Mouse (Mus musculus): ENCODE data around the gene Hist1h2ap. TPM values are rescaled to one million over a fixed set of nuclear protein-coding genes. Genes with fewer than 3 reads are reported as not detected.
"Not testable (repeated sequence)": the region's sequence is repeated elsewhere in the genome, so short reads cannot be mapped to it uniquely, and the experiment has no call there.

The Hist1h2ap gene
- polyA plus RNA-seq (2015; fragmentation: Nextera tagmentation; extraction: Ambion mirVana): 1,370 and 1,778 TPM in 2 replicates

DNA sequence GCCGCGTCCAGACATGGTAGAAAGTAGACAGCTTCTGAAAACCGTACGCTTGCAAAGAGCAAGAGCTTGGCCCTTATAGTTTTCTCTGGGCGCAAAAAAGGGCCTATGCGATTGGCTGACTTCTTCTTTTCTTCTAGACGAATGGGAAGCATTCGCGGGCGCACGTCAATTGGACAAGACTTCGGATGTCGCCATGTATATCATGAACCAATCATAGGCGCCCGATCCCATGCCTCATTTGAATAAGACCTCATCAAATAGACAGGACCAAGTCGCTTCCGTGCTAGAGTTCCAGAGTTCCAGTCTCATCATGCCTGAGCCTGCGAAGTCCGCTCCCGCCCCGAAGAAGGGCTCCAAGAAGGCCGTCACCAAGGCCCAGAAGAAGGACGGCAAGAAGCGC, at the start of gene Hist1h2ap, which contains the start of gene Hist1h2br:
TSS of gene Hist1h2ap (minus strand) at position 47 of the 400 bp plus-strand sequence.
TSS of gene Hist1h2br (plus strand) at position 283 of the 400 bp plus-strand sequence.
- not testable (repeated sequence) for H3K4me3 ChIP-seq (ENCODE audit: low read length); H3K36me3 ChIP-seq (ENCODE audit: control insufficient read depth, insufficient read depth); H3K9me3 ChIP-seq (replicated peaks; ENCODE audit: control insufficient read depth, low read length); H3K27me3 ChIP-seq (ENCODE audit: control insufficient read depth, insufficient read depth, low read length); H3K27ac ChIP-seq (ENCODE audit: low read length); H3K4me1 ChIP-seq (ENCODE audit: control insufficient read depth, insufficient read depth, low read length); H3K9ac ChIP-seq (ENCODE audit: low read length); H3K4me2 ChIP-seq (ENCODE audit: low read depth, low read length)
- no CpG with 5 or more reads among the region's 24 CpGs for WGBS
- peak; percentile 91 for ATAC-seq (replicated peaks; ENCODE audit: extremely low read depth, insufficient read depth, low FRiP score)

- Histone ChIP-seq H3K36me3 (ENCODE audit: control insufficient read depth, insufficient read depth) (no peaks in the 10 kb centered on the region), H3K27ac (ENCODE audit: low read length) (no peak overlapping the region), H3K9ac (ENCODE audit: low read length) (no peak overlapping the region), H3K4me1 (ENCODE audit: control insufficient read depth, insufficient read depth, low read length) (0 out of 2 replicates have a peak, but pooled peaks cover 2% of the 10 kb centered on the region), H3K9me3 (replicated peaks; ENCODE audit: control insufficient read depth, low read length) (no peaks in the 10 kb centered on the region), H3K4me3 (ENCODE audit: low read length) (peak overlapping the region; percentile 57), H3K4me2 (ENCODE audit: low read depth, low read length) (peak overlapping the region; percentile 65), H3K27me3 (ENCODE audit: control insufficient read depth, insufficient read depth, low read length) (no peaks in the 10 kb centered on the region)
- no peak for ATAC-seq (replicated peaks; ENCODE audit: extremely low read depth, insufficient read depth, low FRiP score)
- 2% methylated on average over 13 of the region's 13 CpGs for WGBS
Measured at GRCm38 (mm10) chr13:21882760-21883405, 49.6 kb upstream of the Hist1h2ap start.

DNA sequence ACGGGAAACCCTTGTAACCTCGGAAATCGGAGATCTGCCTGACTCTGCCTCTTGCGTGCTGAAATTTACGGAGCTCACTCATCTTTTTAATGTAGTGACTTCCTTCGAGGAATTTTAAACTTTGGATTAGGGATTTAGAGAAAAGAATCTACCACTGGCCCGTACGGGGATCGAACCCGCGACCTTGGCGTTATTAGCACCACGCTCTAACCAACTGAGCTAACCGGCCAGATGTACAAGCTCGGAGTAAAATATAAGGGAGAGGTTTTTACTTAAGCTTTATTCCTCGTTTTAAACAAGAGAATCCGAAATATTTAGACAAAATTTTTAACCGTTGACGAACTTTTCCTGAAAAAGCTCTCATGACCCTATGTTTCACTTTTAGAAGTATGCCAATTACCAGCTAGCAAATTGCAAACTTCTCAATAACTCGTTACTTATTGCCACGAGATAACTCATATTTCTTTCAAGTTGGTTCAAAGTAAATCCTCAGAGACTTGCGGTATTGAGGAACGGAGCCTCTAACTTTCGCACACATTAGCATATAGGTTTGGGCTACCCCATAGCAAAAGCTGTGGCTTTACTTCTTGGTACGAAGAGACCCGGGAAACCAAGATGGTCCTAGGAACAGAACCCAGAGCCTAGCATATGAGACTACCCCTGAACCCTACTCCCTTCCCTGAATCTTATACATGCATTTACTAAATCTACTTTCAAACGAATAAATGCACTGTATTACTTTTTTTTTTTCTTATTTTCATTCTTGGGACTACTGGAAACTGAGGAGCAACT, 48.8 kb upstream of the Hist1h2ap start:
- Histone ChIP-seq H3K9ac (ENCODE audit: low read length) (peak overlapping the region; percentile 49; the same call in 1 of the 2 replicates), H3K4me2 (ENCODE audit: low read depth, low read length) (peak overlapping the region; percentile 65), H3K4me1 (ENCODE audit: control insufficient read depth, insufficient read depth, low read length) (0 out of 2 replicates have a peak, but pooled peaks cover 2% of the 10 kb centered on the region), H3K27me3 (ENCODE audit: control insufficient read depth, insufficient read depth, low read length) (no peaks in the 10 kb centered on the region), H3K9me3 (replicated peaks; ENCODE audit: control insufficient read depth, low read length) (no peaks in the 10 kb centered on the region), H3K27ac (ENCODE audit: low read length) (no peak overlapping the region), H3K4me3 (ENCODE audit: low read length) (peak overlapping the region; percentile 57), H3K36me3 (ENCODE audit: control insufficient read depth, insufficient read depth) (no peaks in the 10 kb centered on the region)
- ATAC-seq (replicated peaks; ENCODE audit: extremely low read depth, insufficient read depth, low FRiP score): no peak; the same call in 1 of the 2 replicates
- 3% methylated on average over 27 of the region's 27 CpGs for WGBS

DNA sequence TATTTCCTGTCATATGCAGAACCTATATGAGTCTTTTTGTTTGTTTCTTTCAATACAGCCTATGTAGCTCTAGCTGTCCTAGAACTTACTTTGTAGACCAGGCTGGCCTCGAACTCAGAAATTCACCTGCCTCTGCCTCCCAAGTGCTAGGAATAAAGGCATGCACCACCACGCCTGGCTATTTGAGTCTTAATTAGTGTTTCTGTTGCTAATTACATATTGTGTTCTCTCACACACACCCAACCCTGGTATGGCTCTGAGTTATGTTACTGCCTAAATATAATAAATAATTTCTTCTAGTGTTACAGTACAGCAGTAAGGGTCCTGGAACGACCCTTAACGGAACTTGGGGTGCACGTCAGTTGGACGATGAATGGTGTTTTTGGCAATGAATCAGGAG, 47.4 kb upstream of the Hist1h2ap start:
- Histone ChIP-seq H3K36me3 (ENCODE audit: control insufficient read depth, insufficient read depth) (no peaks in the 10 kb centered on the region), H3K27me3 (ENCODE audit: control insufficient read depth, insufficient read depth, low read length) (no peaks in the 10 kb centered on the region), H3K27ac (ENCODE audit: low read length) (no peak overlapping the region), H3K4me3 (ENCODE audit: low read length) (no peak overlapping the region), H3K4me2 (ENCODE audit: low read depth, low read length) (no peak overlapping the region), H3K4me1 (ENCODE audit: control insufficient read depth, insufficient read depth, low read length) (0 out of 2 replicates have a peak, but pooled peaks cover 2% of the 10 kb centered on the region), H3K9ac (ENCODE audit: low read length) (no peak overlapping the region), H3K9me3 (replicated peaks; ENCODE audit: control insufficient read depth, low read length) (no peaks in the 10 kb centered on the region)
- WGBS: 79% methylated on average over 6 of the region's 6 CpGs
- no peak for ATAC-seq (replicated peaks; ENCODE audit: extremely low read depth, insufficient read depth, low FRiP score)

DNA sequence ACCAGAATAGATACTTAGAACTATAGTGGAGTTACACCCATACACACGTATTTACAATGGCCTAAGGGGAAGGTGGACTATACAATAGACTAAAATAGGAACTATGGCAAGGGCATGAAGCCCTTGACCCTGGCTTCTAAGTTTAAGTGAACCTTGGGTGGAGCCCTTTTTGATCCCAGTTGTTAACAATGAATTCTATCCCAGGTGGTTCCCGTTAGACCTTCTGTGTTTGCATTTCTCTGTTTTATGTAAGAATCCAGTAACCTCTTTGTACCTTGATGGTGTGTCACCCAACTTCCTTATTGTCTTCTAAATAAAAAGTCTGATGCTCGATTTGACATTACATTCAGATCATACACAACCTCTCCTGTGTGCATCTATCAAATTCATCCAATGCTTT, 32.2 kb upstream of the Hist1h2ap start:
- H3K4me3 ChIP-seq (ENCODE audit: low read length); ATAC-seq (replicated peaks; ENCODE audit: extremely low read depth, insufficient read depth, low FRiP score); H3K9me3 ChIP-seq (replicated peaks; ENCODE audit: control insufficient read depth, low read length); H3K27me3 ChIP-seq (ENCODE audit: control insufficient read depth, insufficient read depth, low read length); H3K27ac ChIP-seq (ENCODE audit: low read length); H3K4me1 ChIP-seq (ENCODE audit: control insufficient read depth, insufficient read depth, low read length); H3K9ac ChIP-seq (ENCODE audit: low read length); H3K4me2 ChIP-seq (ENCODE audit: low read depth, low read length); H3K36me3 ChIP-seq (ENCODE audit: control insufficient read depth, insufficient read depth): not testable (repeated sequence)
- 73% methylated on average over 3 of the region's 3 CpGs for WGBS

- no peak overlapping the region for H3K27ac ChIP-seq (ENCODE audit: low read length)
- no peaks in the 10 kb centered on the region for H3K4me1 ChIP-seq (ENCODE audit: control insufficient read depth, insufficient read depth, low read length)
- H3K27me3 ChIP-seq (ENCODE audit: control insufficient read depth, insufficient read depth, low read length): no peaks in the 10 kb centered on the region
- no peaks in the 10 kb centered on the region for H3K36me3 ChIP-seq (ENCODE audit: control insufficient read depth, insufficient read depth)
- WGBS: 20% methylated on average over 5 of the region's 5 CpGs
- no peak for ATAC-seq (replicated peaks; ENCODE audit: extremely low read depth, insufficient read depth, low FRiP score)
- no peak overlapping the region for H3K4me2 ChIP-seq (ENCODE audit: low read depth, low read length)
- H3K9me3 ChIP-seq (replicated peaks; ENCODE audit: control insufficient read depth, low read length): no peaks in the 10 kb centered on the region
- no peak overlapping the region for H3K9ac ChIP-seq (ENCODE audit: low read length)
- H3K4me3 ChIP-seq (ENCODE audit: low read length): no peak overlapping the region
Measured at GRCm38 (mm10) chr13:21861608-21862007, 28.3 kb upstream of the Hist1h2ap start.

DNA sequence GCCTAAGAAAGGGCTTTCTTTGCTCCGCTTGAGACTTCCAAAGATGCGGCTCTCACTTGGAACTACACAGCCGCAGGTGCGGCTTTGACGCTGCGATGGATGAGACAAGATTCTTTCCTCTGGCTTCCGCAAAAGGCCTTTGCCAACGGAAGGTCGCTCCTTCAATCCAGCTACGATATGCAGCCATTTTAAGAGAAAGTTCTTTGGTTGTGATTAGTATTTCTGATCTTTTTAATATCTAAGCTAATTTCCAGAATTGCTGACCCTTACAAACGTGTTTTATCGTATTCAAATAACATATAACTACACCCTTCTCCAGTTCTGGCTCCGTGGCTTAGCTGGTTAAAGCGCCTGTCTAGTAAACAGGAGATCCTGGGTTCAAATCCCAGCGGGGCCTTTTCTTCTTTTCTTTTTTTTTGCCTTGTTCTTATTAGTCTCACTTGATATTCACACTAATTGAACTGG, 22.4 kb upstream of the Hist1h2ap start:
- Histone ChIP-seq H3K9ac (ENCODE audit: low read length) (peak overlapping the region; percentile 61; the same call in 1 of the 2 replicates), H3K27ac (ENCODE audit: low read length) (no peak overlapping the region)
- ATAC-seq (replicated peaks; ENCODE audit: extremely low read depth, insufficient read depth, low FRiP score): no peak

GRCm38 (mm10) chr13:21855146-21855545, 21.8 kb upstream of the Hist1h2ap start:
- H3K27me3 ChIP-seq (ENCODE audit: control insufficient read depth, insufficient read depth, low read length): no peaks in the 10 kb centered on the region
- H3K36me3 ChIP-seq (ENCODE audit: control insufficient read depth, insufficient read depth): no peaks in the 10 kb centered on the region
- H3K9ac ChIP-seq (ENCODE audit: low read length): no peak overlapping the region
- no peak overlapping the region for H3K27ac ChIP-seq (ENCODE audit: low read length)
- H3K9me3 ChIP-seq (replicated peaks; ENCODE audit: control insufficient read depth, low read length): no peaks in the 10 kb centered on the region
- WGBS: 9% methylated on average over 11 of the region's 11 CpGs
- H3K4me2 ChIP-seq (ENCODE audit: low read depth, low read length): peak overlapping the region; percentile 70
- H3K4me1 ChIP-seq (ENCODE audit: control insufficient read depth, insufficient read depth, low read length): peaks cover 9% of the 10 kb centered on the region
- peak; percentile 33; the same call in 1 of the 2 replicates for ATAC-seq (replicated peaks; ENCODE audit: extremely low read depth, insufficient read depth, low FRiP score)
- peak overlapping the region; percentile 59 for H3K4me3 ChIP-seq (ENCODE audit: low read length)

More for the DNA sequence above, 22.4 kb upstream of the Hist1h2ap start:
- Histone ChIP-seq H3K4me3 (ENCODE audit: low read length) (peak overlapping the region; percentile 59), H3K36me3 (ENCODE audit: control insufficient read depth, insufficient read depth) (no peaks in the 10 kb centered on the region), H3K27me3 (ENCODE audit: control insufficient read depth, insufficient read depth, low read length) (no peaks in the 10 kb centered on the region), H3K9me3 (replicated peaks; ENCODE audit: control insufficient read depth, low read length) (no peaks in the 10 kb centered on the region), H3K4me1 (ENCODE audit: control insufficient read depth, insufficient read depth, low read length) (peaks cover 9% of the 10 kb centered on the region), H3K4me2 (ENCODE audit: low read depth, low read length) (peak overlapping the region; percentile 70)
- WGBS: 4% methylated on average over 15 of the region's 15 CpGs
